Mouse (Mus musculus) midbrain, embryonic 14.5 days (tissue): ENCODE results near the gene Dnajc17. TPM values are rescaled to one million over a fixed set of nuclear protein-coding genes. Genes with fewer than 3 reads are reported as not detected.

Source experiments
- ATAC-seq: fragments of 200-750 bp; cut with Nextera tagmentation; 2 replicates; pipeline ENCODE4 v1.8.0; 2017; ENCODE audit warnings: moderate number of reproducible peaks, moderate library complexity; ENCODE audit not compliant: low FRiP score, low TSS enrichment
- DNase-seq: peaks from one replicate; pipeline ENCODE4 v3.0.0-alpha.2; 2015
- H3K27ac ChIP-seq: fragments of 300-500 bp; sonication (generic); replicated peaks from 2 replicates; pipeline ENCODE4 v1.5.1; 2014; ENCODE audit warnings: mild to moderate bottlenecking, low read depth, low read length, moderate library complexity
- H3K27me3 ChIP-seq: fragments of 300-500 bp; sonication (generic); 2 replicates; pipeline ENCODE4 v1.6.1; 2014; ENCODE audit warnings: low read length, control low read depth, mixed read lengths; ENCODE audit not compliant: control insufficient read depth, insufficient read depth
- H3K36me3 ChIP-seq: fragments of 300-500 bp; sonication (generic); 2 replicates; pipeline ENCODE4 v1.6.1; 2014; ENCODE audit warnings: low read length, control low read depth; ENCODE audit not compliant: control insufficient read depth, insufficient read depth
- H3K4me1 ChIP-seq: fragments of 300-500 bp; sonication (generic); 2 replicates; pipeline ENCODE4 v1.6.1; 2014; ENCODE audit warnings: mild to moderate bottlenecking, antibody characterized with exemption, low read length, control low read depth; ENCODE audit not compliant: control insufficient read depth, insufficient read depth
- H3K4me2 ChIP-seq: fragments of 300-500 bp; sonication (generic); 2 replicates; pipeline ENCODE4 v1.6.1; 2014; ENCODE audit warnings: mild to moderate bottlenecking, low read length, moderate library complexity
- H3K4me3 ChIP-seq: fragments of 300-500 bp; sonication (generic); replicated peaks from 2 replicates; pipeline ENCODE4 v1.5.1; 2014; ENCODE audit warnings: low read depth, low read length
- H3K9ac ChIP-seq: fragments of 300-500 bp; sonication (generic); replicated peaks from 2 replicates; pipeline ENCODE4 v1.6.1; 2014; ENCODE audit warnings: mild to moderate bottlenecking, low read length, moderate library complexity
- H3K9me3 ChIP-seq: fragments of 300-500 bp; sonication (generic); 2 replicates; pipeline ENCODE4 v1.6.1; 2016; ENCODE audit warnings: low read length, control low read depth, mixed read lengths; ENCODE audit not compliant: control insufficient read depth
- WGBS: fragments of 180-500 bp; shearing (Covaris S2); extraction: QIAGEN DNeasy Blood & Tissue Kit; methylation state at CpG from one replicate; pipeline ENCODE4 v1.1.7; 2014; 5-methylcytosine and 5-hydroxymethylcytosine counted together
- polyA plus RNA-seq: library from polyadenylated mRNA; unstranded; fragments of >200 nt; fragmentation: Nextera tagmentation; extraction: Ambion mirVana; gene quantifications from 2 replicates; pipeline ENCODE4 v1.2.1, GENCODE M21; 2014

The Dnajc17 gene
- polyA plus RNA-seq, 1 experiment from 2014 or later, result 21.8 TPM

DNA sequence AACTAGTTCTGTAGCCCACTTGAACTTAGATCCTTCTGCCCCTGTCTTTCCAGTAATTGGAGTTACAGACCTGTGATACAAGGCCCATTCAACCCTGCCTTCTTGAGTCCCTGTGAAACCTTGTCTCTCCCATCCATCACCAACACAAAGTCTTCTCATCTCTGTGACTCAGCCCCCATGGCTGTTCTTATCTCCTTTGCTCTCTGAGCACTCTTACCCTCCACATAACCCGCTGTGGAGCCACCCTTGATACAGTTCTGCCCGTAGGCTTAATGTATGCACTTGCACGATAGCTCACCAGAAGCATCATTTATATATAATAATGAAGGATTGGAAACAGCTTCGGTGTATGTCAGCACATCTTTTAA lies 32.2 kb upstream of the Dnajc17 start:
- Histone ChIP-seq H3K9ac (no peak overlapping the region), H3K4me3 (no peak overlapping the region), H3K9me3 (no peaks in the 10 kb centered on the region), H3K27ac (no peak overlapping the region), H3K4me2 (no peak overlapping the region), H3K36me3 (no peaks in the 10 kb centered on the region), H3K27me3 (peaks cover 37% of the 10 kb centered on the region), H3K4me1 (peaks cover 7% of the 10 kb centered on the region)
- ATAC-seq (no peak), DNase-seq (no peak)
- 85% methylated on average over 4 of the region's 4 CpGs for WGBS

DNA sequence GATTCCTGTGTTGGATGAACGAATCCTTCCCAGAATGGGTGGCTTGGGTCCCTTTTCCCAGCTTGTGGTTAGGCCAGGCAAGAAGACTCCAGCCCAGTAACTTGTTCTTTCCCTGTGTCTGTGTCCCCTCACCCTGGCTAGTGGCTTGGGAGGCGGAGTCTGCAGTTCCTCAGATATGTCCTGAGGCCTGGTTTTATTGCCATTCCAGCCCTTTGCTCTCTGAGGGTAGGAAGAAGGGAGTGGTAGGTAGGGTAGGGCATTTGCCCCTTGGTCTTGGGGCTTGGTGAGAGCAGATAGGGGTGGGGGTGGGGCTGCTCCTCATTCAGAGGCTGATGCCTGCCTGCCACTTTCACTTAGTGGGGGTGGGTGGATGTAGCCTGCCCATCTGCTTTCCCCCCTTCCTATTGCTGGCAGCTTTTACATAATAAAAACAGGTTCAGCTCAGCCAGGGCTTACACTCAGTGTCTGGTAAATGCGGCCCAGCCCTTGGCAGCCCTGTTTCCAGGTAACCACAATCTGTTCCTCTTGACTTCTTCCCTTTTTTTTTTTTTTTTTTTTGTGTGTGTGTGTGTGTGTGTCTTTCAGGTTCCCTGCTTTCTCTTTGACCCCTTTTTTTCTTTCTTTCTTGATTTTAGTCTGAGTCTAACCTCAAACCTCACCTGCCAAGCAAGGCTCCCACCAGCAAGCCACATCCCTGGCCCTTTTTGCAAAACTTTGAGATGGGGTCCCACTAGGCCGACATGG lies 31.7 kb upstream of the Dnajc17 start:
- peaks cover 7% of the 10 kb centered on the region for H3K4me1 ChIP-seq
- H3K27ac ChIP-seq, result no peak overlapping the region
- H3K9ac ChIP-seq, result no peak overlapping the region
- H3K4me2 ChIP-seq, result no peak overlapping the region
- H3K4me3 ChIP-seq, result no peak overlapping the region
- no peak for ATAC-seq
- no peak for DNase-seq
- WGBS, result 58% methylated on average over 4 of the region's 4 CpGs
- H3K36me3 ChIP-seq, result no peaks in the 10 kb centered on the region
- H3K9me3 ChIP-seq, result no peaks in the 10 kb centered on the region
- peaks cover 43% of the 10 kb centered on the region for H3K27me3 ChIP-seq

DNA sequence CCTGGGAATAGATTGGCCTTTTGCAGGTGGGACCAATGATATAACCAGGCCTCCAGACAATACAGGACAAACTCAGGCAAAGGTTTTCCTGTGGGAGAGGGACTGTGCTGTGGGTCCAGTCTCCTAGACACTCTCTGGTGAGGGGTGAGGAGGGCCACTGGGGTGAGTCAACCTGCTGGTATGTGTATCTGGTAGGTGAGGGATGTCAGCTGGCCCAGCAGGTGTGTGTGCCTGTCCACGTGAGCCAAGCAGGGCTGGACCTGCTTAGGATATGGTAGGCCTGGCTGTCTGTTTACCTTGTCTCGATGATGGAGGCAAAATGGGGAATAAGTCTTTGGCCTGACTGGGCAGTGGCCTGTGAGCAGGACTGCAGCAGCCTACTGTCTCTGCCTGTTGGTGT lies 30.1 kb upstream of the Dnajc17 start:
- Histone ChIP-seq H3K4me1 (peaks cover 7% of the 10 kb centered on the region), H3K9me3 (no peaks in the 10 kb centered on the region), H3K9ac (no peak overlapping the region), H3K27me3 (peaks cover 45% of the 10 kb centered on the region), H3K4me2 (no peak overlapping the region), H3K36me3 (no peaks in the 10 kb centered on the region), H3K27ac (no peak overlapping the region), H3K4me3 (no peak overlapping the region)
- no peak for ATAC-seq
- WGBS, result 73% methylated on average over 2 of the region's 2 CpGs
- no peak for DNase-seq

DNA sequence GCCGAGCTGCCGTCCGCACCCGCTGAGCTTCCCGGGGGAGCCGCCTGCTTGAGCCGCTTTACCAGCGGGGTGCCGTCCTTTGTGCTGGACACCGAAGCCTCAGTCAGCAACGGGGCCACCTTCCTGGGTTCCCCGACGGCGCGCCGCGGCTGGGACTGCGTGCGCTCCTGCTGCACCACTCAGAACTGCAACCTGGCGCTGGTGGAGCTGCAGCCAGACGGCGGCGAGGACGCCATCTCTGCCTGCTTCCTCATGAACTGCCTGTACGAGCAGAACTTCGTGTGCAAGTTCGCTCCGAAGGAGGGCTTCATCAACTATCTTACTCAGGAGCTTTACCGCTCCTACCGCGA lies 29.3 kb upstream of the Dnajc17 start:
- Histone ChIP-seq H3K4me2 (peak overlapping the region; percentile 56), H3K4me3 (peak overlapping the region; percentile 34), H3K4me1 (peaks cover 7% of the 10 kb centered on the region), H3K27me3 (peaks cover 45% of the 10 kb centered on the region), H3K9me3 (no peaks in the 10 kb centered on the region), H3K27ac (no peak overlapping the region), H3K36me3 (no peaks in the 10 kb centered on the region), H3K9ac (no peak overlapping the region)
- ATAC-seq, result no peak
- under 1% methylated on average over 31 of the region's 31 CpGs for WGBS
- peak; percentile 19 for DNase-seq

DNA sequence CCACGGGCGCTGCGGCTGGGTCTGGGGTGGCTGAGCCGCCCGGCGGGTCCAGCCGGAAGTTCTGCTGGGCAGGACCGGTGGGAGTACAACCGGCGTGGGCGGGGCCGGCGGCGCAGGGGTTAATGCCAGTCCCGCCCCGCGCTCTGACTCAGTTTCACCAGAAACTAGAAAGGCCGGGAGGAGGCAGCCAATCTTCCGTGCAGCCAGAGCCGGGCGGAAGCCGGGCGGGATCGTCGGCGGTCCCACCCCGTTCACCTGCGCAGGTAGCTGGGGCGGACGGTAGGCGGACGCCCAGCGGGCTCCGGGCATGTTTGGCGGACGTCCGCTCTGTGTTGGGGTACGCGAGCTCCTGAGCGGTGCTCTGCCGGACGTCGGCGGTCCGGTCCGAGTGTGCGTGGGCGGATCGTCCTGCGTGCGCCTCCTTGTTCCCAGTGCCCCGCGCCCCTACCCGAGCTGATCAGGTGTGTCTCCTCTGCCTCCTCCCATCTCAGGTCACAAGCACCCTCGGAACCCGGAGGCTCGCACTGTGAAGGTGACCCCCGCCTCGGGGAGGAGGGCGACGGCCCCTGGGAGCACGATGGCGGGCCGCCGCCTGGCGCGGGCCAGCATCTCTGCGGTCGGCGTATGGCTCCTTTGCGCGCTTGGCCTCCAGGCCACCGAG lies 28.7 kb upstream of the Dnajc17 start, which contains the start of gene Spint1:
Gene Spint1, plus strand, starts transcription at position 153 of the 661 bp plus-strand sequence.
- no peak within 1 kb of the TSS for H3K27ac ChIP-seq
- DNase-seq, result peak; percentile 7
- peak within 1 kb of the TSS; percentile 23 for H3K9ac ChIP-seq
- ATAC-seq, result no peak
- H3K4me1 ChIP-seq, result peaks cover 7% of the 10 kb centered on the region
- H3K36me3 ChIP-seq, result no peaks in the 10 kb centered on the region
- WGBS, result under 1% methylated on average over 72 of the region's 73 CpGs
- H3K4me3 ChIP-seq, result peak within 1 kb of the TSS; percentile 34
- H3K4me2 ChIP-seq, result peak within 1 kb of the TSS; percentile 56
- peaks cover 45% of the 10 kb centered on the region for H3K27me3 ChIP-seq
- H3K9me3 ChIP-seq, result no peaks in the 10 kb centered on the region

DNA sequence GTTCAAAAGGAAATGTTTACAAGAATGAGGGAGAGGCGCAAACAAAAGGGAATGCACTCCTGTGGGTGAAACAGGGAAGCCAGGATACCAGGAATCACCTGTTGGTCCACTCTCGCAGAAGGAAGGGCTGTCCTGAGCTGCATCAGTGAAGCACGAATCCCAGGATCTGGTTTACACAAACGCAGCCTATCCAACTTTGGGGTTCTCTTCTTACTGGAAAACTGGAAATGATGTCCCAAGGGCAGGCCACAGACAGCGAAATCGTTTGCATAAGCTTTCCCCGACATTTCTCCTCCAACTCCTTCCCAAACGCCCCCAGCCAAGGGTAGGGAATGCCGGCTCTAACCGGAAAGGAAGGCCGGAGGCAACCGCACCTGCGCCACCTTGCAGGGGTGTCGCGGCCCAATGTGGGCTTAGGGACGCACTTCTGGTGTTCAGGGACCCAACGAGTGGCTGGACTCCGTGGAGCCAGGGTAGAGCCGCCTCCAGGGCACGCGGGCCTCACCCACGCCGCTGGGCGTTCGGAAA lies 28.2 kb upstream of the Dnajc17 start:
- H3K36me3 ChIP-seq, result no peaks in the 10 kb centered on the region
- H3K27me3 ChIP-seq, result peaks cover 45% of the 10 kb centered on the region
- peak overlapping the region; percentile 56 for H3K4me2 ChIP-seq
- H3K4me1 ChIP-seq, result peaks cover 7% of the 10 kb centered on the region
- H3K27ac ChIP-seq, result no peak overlapping the region
- peak overlapping the region; percentile 34 for H3K4me3 ChIP-seq
- 5% methylated on average over 25 of the region's 25 CpGs for WGBS
- ATAC-seq (no peak), DNase-seq (peak; percentile 2)
- no peaks in the 10 kb centered on the region for H3K9me3 ChIP-seq
- no peak overlapping the region for H3K9ac ChIP-seq

DNA sequence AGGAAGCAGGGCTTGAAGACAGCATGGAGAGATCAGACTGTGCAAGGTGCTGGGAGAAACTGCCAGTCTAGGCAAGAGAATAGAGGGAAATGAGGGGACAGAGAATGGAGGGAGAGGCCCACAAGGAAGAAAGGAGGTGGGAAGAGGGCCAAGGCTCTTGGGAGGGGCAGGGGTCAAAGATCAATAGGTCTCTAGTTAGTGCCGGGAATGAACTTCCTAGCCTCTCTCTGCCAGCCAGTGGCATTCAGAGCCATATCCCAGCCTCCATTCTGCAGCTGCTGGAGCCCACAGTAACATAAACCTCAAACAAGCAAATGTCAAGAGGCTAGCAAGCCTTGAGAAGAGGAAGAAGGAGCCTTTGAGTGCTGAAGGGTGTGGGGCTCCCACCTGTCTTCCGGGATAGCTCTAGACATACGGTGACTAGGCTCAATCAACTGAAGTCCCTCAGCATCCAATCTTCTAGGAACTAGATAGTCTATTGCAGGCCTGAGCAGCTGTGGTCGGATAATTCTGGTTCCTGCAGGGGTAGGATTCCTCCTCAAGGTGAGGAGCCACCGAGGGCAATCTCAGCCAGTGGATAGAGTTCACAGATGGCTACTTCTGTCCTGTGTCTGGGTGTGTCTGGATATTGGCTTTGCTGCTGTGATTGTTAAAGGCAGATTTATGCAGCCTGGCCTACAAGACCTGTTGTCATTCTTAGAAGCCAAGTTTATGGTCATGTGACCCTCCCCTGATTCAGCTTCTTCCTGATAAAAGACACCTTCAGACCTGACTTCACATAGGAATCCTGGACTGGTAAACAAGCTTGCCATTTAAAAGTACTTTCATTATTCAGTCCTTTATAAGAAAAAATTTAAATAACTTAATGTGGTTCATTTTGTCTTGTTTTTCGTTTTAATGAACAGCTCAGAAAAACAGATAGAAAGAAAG lies 21.4 kb upstream of the Dnajc17 start, which contains the start of gene Ppp1r14d:
Gene Ppp1r14d, minus strand, starts transcription at position 132 of the 930 bp plus-strand sequence.
- WGBS, result 76% methylated on average over 6 of the region's 6 CpGs
- no peaks in the 10 kb centered on the region for H3K4me1 ChIP-seq
- H3K27me3 ChIP-seq, result peaks cover under 1% of the 10 kb centered on the region; the same call in 1 of the 2 replicates
- ATAC-seq, result no peak
- no peaks in the 10 kb centered on the region for H3K36me3 ChIP-seq
- no peak within 1 kb of the TSS for H3K4me2 ChIP-seq
- no peaks in the 10 kb centered on the region for H3K9me3 ChIP-seq
- H3K9ac ChIP-seq, result no peak within 1 kb of the TSS
- no peak for DNase-seq
- no peak within 1 kb of the TSS for H3K4me3 ChIP-seq
- H3K27ac ChIP-seq, result no peak within 1 kb of the TSS

DNA sequence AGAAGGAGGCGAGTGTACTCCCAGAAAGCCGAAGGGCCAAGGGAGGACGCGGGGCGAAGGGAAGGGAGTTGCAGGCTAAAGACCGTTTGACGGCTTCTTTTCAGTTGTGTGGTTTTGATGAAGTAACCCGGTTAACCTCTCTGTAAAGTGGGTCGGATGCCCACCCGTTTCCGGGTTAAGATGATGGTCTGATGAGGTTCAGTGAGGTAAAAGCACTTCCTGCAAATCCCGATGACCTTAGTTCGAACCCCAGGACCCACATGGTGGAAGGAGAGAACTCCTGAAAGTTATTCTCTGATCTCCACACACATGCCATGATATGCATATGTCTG lies 547 bp upstream of the Dnajc17 start:
- Histone ChIP-seq H3K4me2 (peak overlapping the region; percentile 52), H3K36me3 (peaks cover 33% of the 10 kb centered on the region), H3K27me3 (no peaks in the 10 kb centered on the region), H3K4me3 (peak overlapping the region; percentile 58), H3K9me3 (no peaks in the 10 kb centered on the region), H3K27ac (peak overlapping the region; percentile 77), H3K9ac (peak overlapping the region; percentile 64), H3K4me1 (peaks cover 7% of the 10 kb centered on the region; the same call in 1 of the 2 replicates)
- WGBS, result under 1% methylated on average over 13 of the region's 13 CpGs
- DNase-seq, result no peak
- no peak for ATAC-seq
